Mouse (Mus musculus) thymus, postnatal 0 days (tissue): ENCODE results near the gene Haao. TPM values are rescaled to one million over a fixed set of nuclear protein-coding genes. Genes with fewer than 3 reads are reported as not detected.

Experiments used
- DNase-seq: peaks from one replicate; pipeline ENCODE4 v3.0.0-alpha.2; 2015; ENCODE audit warnings: low spot score
- polyA plus RNA-seq: library from polyadenylated mRNA; unstranded; fragments of >200 nt; fragmentation: Nextera tagmentation; extraction: Ambion mirVana; gene quantifications from 2 replicates; pipeline ENCODE4 v1.2.1, GENCODE M21; 2015

Gene Haao
- polyA plus RNA-seq, 1 experiment from 2014 or later, result 5.6 TPM

- DNase-seq, result no peak
Observed at GRCm38 (mm10) chr17:83792388-83792787, 55.4 kb downstream of the Haao start.

- DNase-seq, result no peak
Observed at GRCm38 (mm10) chr17:83790158-83790557, 57.6 kb downstream of the Haao start.

- DNase-seq, result no peak
Observed at GRCm38 (mm10) chr17:83786418-83786817, 61.3 kb downstream of the Haao start.

- no peak for DNase-seq
Observed at GRCm38 (mm10) chr17:83782740-83783139, 65.0 kb downstream of the Haao start.

Other genes with a start within 250 kb of the Haao start
- gene Kcng3, start 216.1 kb downstream of the Haao start, polyA plus RNA-seq, result 0.06 TPM in 1 of 2 replicates, not detected in the other
- gene Mta3, start 141.8 kb downstream of the Haao start, polyA plus RNA-seq, result 65.1 and 67.0 TPM in 2 replicates